Mouse (Mus musculus): ENCODE results near the gene Cd101. TPM values are rescaled to one million over a fixed set of nuclear protein-coding genes. Genes with fewer than 3 reads are reported as not detected.
A peak's percentile ranks its signal among the peaks of the same experiment; 100 is the strongest.

Gene Cd101
- polyA plus RNA-seq, 1 experiment = 1.9 TPM

DNA sequence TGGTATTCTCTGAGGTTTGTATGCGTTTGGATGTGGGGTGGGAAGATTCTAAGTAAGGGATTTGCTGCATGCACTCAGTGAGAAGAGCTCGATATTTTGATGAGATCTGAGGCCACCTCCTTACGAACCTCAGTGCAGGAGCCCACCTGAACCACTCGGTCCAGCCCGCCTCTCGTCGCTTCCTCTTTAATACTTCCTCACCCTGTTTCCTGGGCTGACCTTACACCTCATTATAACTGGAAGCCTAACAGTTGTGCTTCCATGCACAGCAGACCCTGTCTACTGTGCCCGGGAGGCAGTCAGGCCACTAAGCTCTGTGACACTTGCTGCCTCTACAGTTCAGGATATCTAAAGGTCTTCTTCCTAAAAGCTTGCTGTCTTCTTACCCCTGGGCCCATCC, 50.1 kb downstream of the Cd101 start:
- 19% methylated on average over 8 of the region's 8 CpGs for WGBS
- TF ChIP-seq CTCF (IDR thresholded peaks at IDR 0.05; ENCODE audit: extremely low read depth, insufficient read depth, insufficient read length, insufficient replicate concordance) (no peak), POLR2A (IDR thresholded peaks at IDR 0.05; ENCODE audit: low read depth, low read length) (no peak)
- Histone ChIP-seq H3K36me3 (ENCODE audit: control insufficient read depth, insufficient read depth, low read length) (no peaks in the 10 kb centered on the region), H3K4me3 (ENCODE audit: extremely low read depth, insufficient read depth, insufficient read length) (no peak overlapping the region), H3K27me3 (ENCODE audit: control insufficient read depth, insufficient read depth, low read length) (no peaks in the 10 kb centered on the region), H3K27ac (ENCODE audit: insufficient read depth, low read length) (no peak overlapping the region), H3K4me1 (ENCODE audit: control insufficient read depth, insufficient read depth, insufficient read length) (peaks cover 5% of the 10 kb centered on the region; the same call in 1 of the 2 replicates)
- DNase-seq (ENCODE audit: low read depth in 1 of 2, low spot score in 2 of 2) = no peak

DNA sequence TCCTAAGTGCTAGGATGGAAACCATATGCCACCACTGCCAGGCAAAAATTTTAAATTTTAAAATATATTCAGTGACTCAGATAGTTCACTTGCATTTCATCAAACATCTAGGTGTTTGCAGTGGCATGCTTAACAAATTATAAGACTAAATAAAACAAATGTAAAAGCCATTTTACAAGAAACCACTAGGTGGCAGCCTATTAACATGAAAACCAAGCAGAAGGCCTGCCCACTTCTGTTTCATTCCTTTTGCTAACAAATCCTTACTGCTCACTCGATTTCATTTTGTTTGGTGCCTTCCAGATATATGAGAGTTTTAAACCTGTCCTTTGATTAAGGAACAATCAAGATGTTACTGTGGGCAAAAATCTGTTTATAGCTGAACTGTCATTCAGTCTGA, 55.5 kb downstream of the Cd101 start:
- Histone ChIP-seq H3K4me1 (ENCODE audit: control insufficient read depth, insufficient read depth, insufficient read length) (no peaks in the 10 kb centered on the region), H3K27me3 (ENCODE audit: control insufficient read depth, insufficient read depth, low read length) (no peaks in the 10 kb centered on the region), H3K27ac (ENCODE audit: insufficient read depth, low read length) (no peak overlapping the region), H3K4me3 (ENCODE audit: extremely low read depth, insufficient read depth, insufficient read length) (no peak overlapping the region), H3K36me3 (ENCODE audit: control insufficient read depth, insufficient read depth, low read length) (no peaks in the 10 kb centered on the region)
- peak in 1 of 2 experiments; percentile 34 for DNase-seq (ENCODE audit: low read depth in 1 of 2, low spot score in 2 of 2)
- TF ChIP-seq POLR2A (IDR thresholded peaks at IDR 0.05; ENCODE audit: low read depth, low read length) (no peak), CTCF (IDR thresholded peaks at IDR 0.05; ENCODE audit: extremely low read depth, insufficient read depth, insufficient read length, insufficient replicate concordance) (no peak)
- 0% methylated on average over 1 of the region's 1 CpGs for WGBS

DNA sequence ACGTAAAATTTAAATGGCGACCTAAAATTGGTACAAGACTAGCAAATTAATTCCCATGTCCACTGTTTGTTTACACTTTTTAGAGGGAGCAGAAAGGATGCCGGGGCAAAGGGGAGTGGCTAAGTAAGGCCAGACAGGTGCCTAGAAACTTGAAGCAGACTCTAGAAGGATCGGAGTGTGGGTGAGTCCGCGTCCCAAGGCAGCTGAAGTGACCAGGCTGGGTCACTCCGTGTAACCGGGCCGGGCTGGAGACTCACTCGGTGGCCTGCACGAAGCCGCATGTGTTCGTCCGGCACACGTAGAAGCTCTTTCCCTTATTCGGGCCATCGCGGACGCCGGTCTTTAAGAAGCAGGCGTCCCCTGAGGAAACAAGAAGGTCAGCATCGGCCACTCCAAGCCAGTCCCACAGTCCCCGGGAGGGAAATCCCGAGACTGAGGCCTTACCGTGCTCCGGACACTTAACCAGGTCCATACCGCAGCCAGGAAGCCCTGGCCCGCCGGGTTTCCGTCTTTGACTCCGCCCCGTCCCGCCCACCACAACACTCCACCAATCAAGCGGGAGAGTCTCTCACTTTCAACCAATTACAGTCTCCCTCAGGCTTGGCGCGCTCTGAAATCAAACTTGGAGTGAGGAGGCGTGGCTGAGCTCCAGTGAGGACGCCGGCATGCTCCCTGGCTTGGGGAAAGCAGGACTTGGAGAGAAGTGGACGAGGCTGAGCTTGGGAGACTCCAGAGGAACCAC, 60.0 kb downstream of the Cd101 start, which contains the start of gene Ttf2:
TSS of gene Ttf2 (minus strand) at position 488 of the 742 bp plus-strand sequence.
- H3K36me3 ChIP-seq (ENCODE audit: control insufficient read depth, insufficient read depth, low read length) = 0 out of 2 replicates have a peak, but pooled peaks cover 2% of the 10 kb centered on the region
- no peaks in the 10 kb centered on the region for H3K4me1 ChIP-seq (ENCODE audit: control insufficient read depth, insufficient read depth, insufficient read length)
- no peak within 1 kb of the TSS for H3K27ac ChIP-seq (ENCODE audit: insufficient read depth, low read length)
- H3K27me3 ChIP-seq (ENCODE audit: control insufficient read depth, insufficient read depth, low read length) = no peaks in the 10 kb centered on the region
- no peak for TF ChIP-seq CTCF (IDR thresholded peaks at IDR 0.05; ENCODE audit: extremely low read depth, insufficient read depth, insufficient read length, insufficient replicate concordance)
- no peak for TF ChIP-seq POLR2A (IDR thresholded peaks at IDR 0.05; ENCODE audit: low read depth, low read length)
- peak; percentile 72 to 87 for DNase-seq (ENCODE audit: low read depth in 1 of 2, low spot score in 2 of 2)
- WGBS = under 1% methylated on average over 40 of the region's 40 CpGs
- H3K4me3 ChIP-seq (ENCODE audit: extremely low read depth, insufficient read depth, insufficient read length) = peak within 1 kb of the TSS; percentile 88

DNA sequence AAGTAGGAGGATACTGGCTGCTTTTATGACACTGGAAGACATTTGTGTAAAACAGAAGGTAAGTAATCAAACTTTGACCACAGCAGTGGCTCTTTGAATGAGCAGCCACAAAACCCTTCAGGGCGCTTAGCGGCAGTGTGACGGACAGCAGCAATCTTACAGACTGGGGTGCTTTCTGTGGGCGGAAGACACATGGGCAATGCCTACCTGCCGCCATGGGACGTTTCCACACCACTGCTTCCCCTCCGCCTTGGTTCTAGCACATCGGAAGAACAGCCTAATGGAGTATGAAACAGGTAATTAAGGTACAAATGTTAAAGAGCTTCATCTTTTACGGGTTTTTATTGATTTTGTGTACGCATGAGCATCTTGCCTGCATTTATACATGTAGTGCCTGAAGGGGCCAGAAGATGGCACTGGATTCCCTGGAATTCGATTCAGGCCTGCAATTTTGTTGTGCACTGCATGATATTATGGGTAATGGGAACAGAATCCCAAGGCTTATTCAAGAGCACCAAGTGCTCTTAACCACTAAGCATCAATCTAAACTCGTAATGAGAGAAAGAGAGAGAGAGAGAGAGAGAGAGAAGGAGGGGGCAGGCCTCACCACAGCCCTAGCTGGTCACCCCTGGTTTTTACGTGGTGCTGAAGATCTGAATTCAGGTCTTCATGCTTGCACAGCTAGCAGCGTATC, 65.4 kb downstream of the Cd101 start:
- H3K4me1 ChIP-seq (ENCODE audit: control insufficient read depth, insufficient read depth, insufficient read length) = no peaks in the 10 kb centered on the region
- WGBS = 89% methylated on average over 14 of the region's 14 CpGs

DNA sequence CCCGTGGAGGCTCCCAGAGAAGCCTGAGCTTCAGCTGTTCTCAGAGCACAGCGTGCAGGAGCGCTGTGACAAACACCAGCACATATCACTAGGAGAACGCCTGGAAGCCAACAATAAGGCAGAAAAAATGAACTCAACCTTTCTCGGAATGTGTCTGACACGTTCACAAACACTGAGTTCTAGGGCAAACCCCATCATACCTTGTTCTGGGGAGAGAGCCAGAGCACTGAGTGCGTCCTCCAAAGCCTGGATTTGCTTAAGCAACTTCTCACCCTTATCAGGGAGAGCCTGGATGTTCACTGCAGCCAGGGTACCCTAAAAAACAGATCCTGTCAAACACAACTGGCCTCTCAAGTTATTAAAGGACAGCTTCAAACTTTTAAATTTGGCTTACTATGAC, 67.9 kb downstream of the Cd101 start:
- DNase-seq (ENCODE audit: low read depth in 1 of 2, low spot score in 2 of 2) = no peak
- H3K27me3 ChIP-seq (ENCODE audit: control insufficient read depth, insufficient read depth, low read length) = no peaks in the 10 kb centered on the region
- H3K4me1 ChIP-seq (ENCODE audit: control insufficient read depth, insufficient read depth, insufficient read length) = no peaks in the 10 kb centered on the region
- no peak overlapping the region for H3K27ac ChIP-seq (ENCODE audit: insufficient read depth, low read length)
- TF ChIP-seq POLR2A (IDR thresholded peaks at IDR 0.05; ENCODE audit: low read depth, low read length) (no peak), CTCF (IDR thresholded peaks at IDR 0.05; ENCODE audit: extremely low read depth, insufficient read depth, insufficient read length, insufficient replicate concordance) (no peak)
- H3K36me3 ChIP-seq (ENCODE audit: control insufficient read depth, insufficient read depth, low read length) = peaks cover 30% of the 10 kb centered on the region
- whole genome bisulfite sequencing = 91% methylated on average over 7 of the region's 7 CpGs
- no peak overlapping the region for H3K4me3 ChIP-seq (ENCODE audit: extremely low read depth, insufficient read depth, insufficient read length)

More for the DNA sequence above, 65.4 kb downstream of the Cd101 start:
- Histone ChIP-seq H3K4me3 (ENCODE audit: extremely low read depth, insufficient read depth, insufficient read length) (no peak overlapping the region), H3K36me3 (ENCODE audit: control insufficient read depth, insufficient read depth, low read length) (peaks cover 26% of the 10 kb centered on the region), H3K27me3 (ENCODE audit: control insufficient read depth, insufficient read depth, low read length) (no peaks in the 10 kb centered on the region), H3K27ac (ENCODE audit: insufficient read depth, low read length) (no peak overlapping the region)
- no peak for DNase-seq (ENCODE audit: low read depth in 1 of 2, low spot score in 2 of 2)
- TF ChIP-seq POLR2A (IDR thresholded peaks at IDR 0.05; ENCODE audit: low read depth, low read length) = no peak
- TF ChIP-seq CTCF (IDR thresholded peaks at IDR 0.05; ENCODE audit: extremely low read depth, insufficient read depth, insufficient read length, insufficient replicate concordance) = no peak

DNA sequence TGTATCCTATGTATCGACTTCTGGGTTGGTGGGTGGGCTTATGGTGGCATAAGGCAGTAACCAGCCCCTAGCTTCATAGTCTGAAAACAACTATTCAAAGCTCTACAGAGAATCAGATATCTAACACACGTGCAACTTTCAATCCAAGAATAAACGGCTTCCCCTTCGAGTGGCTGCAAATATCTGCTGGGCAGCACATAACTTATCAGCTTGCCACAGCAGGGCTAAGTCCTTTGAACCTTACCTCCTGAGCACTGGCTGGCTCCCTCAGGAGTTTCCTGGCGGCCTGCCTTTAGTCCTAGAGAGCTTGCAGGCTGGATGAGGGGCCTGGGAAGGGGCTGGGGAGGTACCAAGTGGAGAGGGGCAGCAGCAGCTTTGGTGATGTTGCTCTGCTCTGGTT, 68.3 kb downstream of the Cd101 start:
- H3K36me3 ChIP-seq (ENCODE audit: control insufficient read depth, insufficient read depth, low read length) = peaks cover 33% of the 10 kb centered on the region
- no peak for DNase-seq (ENCODE audit: low read depth in 1 of 2, low spot score in 2 of 2)
- H3K27ac ChIP-seq (ENCODE audit: insufficient read depth, low read length) = no peak overlapping the region
- TF ChIP-seq POLR2A (IDR thresholded peaks at IDR 0.05; ENCODE audit: low read depth, low read length) (no peak), CTCF (IDR thresholded peaks at IDR 0.05; ENCODE audit: extremely low read depth, insufficient read depth, insufficient read length, insufficient replicate concordance) (no peak)
- WGBS = 87% methylated on average over 5 of the region's 5 CpGs
- no peaks in the 10 kb centered on the region for H3K4me1 ChIP-seq (ENCODE audit: control insufficient read depth, insufficient read depth, insufficient read length)
- no peaks in the 10 kb centered on the region for H3K27me3 ChIP-seq (ENCODE audit: control insufficient read depth, insufficient read depth, low read length)
- H3K4me3 ChIP-seq (ENCODE audit: extremely low read depth, insufficient read depth, insufficient read length) = no peak overlapping the region

DNA sequence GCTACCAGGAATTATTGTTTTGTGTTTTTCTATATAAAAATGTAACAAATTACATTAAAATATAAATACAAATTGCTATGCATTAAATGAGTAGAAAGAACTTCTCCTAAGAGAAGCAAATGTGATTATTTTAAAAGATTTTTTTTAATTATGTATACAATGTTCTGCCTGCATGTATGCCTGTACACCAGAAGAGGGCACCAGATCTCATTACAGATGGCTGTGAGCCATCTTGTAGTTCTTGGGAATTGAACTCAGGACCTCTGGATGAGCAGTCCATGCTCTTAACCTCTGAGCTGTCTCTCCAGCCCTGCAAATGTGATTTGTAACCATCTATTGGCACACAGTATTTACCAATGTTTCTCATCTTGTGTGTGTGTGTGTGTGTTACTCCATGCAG, 74.7 kb downstream of the Cd101 start:
- no peak for DNase-seq (ENCODE audit: low read depth in 1 of 2, low spot score in 2 of 2)
- Histone ChIP-seq H3K4me1 (ENCODE audit: control insufficient read depth, insufficient read depth, insufficient read length) (no peaks in the 10 kb centered on the region), H3K27me3 (ENCODE audit: control insufficient read depth, insufficient read depth, low read length) (no peaks in the 10 kb centered on the region), H3K27ac (ENCODE audit: insufficient read depth, low read length) (no peak overlapping the region), H3K4me3 (ENCODE audit: extremely low read depth, insufficient read depth, insufficient read length) (no peak overlapping the region), H3K36me3 (ENCODE audit: control insufficient read depth, insufficient read depth, low read length) (peaks cover 30% of the 10 kb centered on the region)
- no peak for TF ChIP-seq POLR2A (IDR thresholded peaks at IDR 0.05; ENCODE audit: low read depth, low read length)

All from spleen, adult 2 months (tissue).